In the genomic region with DNA sequence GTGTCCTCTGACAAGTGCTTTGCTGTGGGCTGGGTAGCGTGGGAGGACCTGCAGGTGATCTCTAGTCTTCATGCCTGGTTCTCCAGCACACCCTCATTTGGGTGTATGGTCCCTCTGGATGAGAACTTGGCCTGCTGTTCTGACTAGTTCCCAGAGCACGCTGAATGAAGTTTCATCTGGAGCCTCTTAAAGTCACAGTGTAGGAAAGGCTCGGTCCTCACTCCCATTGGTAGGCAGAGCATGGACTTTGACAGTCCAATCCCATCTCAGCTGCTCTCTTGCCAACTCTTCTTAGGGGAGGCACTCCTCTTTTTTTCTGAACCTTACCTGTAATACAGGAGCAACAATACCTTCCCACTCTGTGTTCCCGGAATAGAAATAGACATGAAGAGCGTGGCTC, we compare ENCODE assay signal across 16 mouse cellular contexts.
"Had no signal": no experiment of that assay in that cellular context is flagged by ENCODE, and none has a peak within 500 bp of the region (broad histone marks: within the 10 kb centered on the region; RNA-seq: fewer than 3 reads in every experiment).

No protein-coding gene starts in this region.

- H3K36me3 ChIP-seq: midbrain, embryonic 12.5 days; neural tube, embryonic 13.5 days; neural tube, embryonic 15.5 days had no signal

- H3K4me1 ChIP-seq: neural tube, embryonic 13.5 days; neural tube, embryonic 15.5 days had no signal

- H3K9me3 ChIP-seq: midbrain, embryonic 12.5 days; neural tube, embryonic 13.5 days; neural tube, embryonic 15.5 days had no signal

- ATAC-seq: midbrain, embryonic 16.5 days had no signal

- H3K27me3 ChIP-seq: midbrain, embryonic 12.5 days; neural tube, embryonic 13.5 days; neural tube, embryonic 15.5 days had no signal

- H3K4me2 ChIP-seq: lung, embryonic 14.5 days; midbrain, embryonic 12.5 days; neural tube, embryonic 13.5 days; neural tube, embryonic 15.5 days had no signal

- H3K27ac ChIP-seq: liver, embryonic 14.5 days; midbrain, embryonic 12.5 days; neural tube, embryonic 13.5 days; neural tube, embryonic 15.5 days had no signal

- DNase-seq: lung, adult 18-20 months; lung, embryonic 14.5 days; midbrain, embryonic 14.5 days; retina, postnatal 1 day; right cerebral cortex, adult 18-20 months; right cerebral cortex, postnatal 25 days; right cerebral cortex, postnatal 4 days; thymus, adult 2 months; thymus, postnatal 25 days; thymus, postnatal 4 days had no signal

- H3K9ac ChIP-seq: liver, embryonic 14.5 days; lung, embryonic 14.5 days; midbrain, embryonic 12.5 days; neural tube, embryonic 13.5 days; neural tube, embryonic 15.5 days had no signal

- H3K4me3 ChIP-seq: midbrain, embryonic 12.5 days; myocyte; neural tube, embryonic 13.5 days; neural tube, embryonic 15.5 days had no signal
